Mouse (Mus musculus) heart, postnatal 0 days (tissue): ENCODE measurements around the gene Trmt1.

Source experiments
- CTCF ChIP-seq: IDR thresholded peaks from 2 replicates; pipeline ENCODE4 v1.5.1; 2016; ENCODE audit warnings: antibody characterized with exemption, control low read depth, low read depth
- EP300 ChIP-seq: IDR thresholded peaks from 2 replicates; pipeline ENCODE4 v1.6.1; 2016; ENCODE audit warnings: antibody characterized with exemption, low read depth

DNA sequence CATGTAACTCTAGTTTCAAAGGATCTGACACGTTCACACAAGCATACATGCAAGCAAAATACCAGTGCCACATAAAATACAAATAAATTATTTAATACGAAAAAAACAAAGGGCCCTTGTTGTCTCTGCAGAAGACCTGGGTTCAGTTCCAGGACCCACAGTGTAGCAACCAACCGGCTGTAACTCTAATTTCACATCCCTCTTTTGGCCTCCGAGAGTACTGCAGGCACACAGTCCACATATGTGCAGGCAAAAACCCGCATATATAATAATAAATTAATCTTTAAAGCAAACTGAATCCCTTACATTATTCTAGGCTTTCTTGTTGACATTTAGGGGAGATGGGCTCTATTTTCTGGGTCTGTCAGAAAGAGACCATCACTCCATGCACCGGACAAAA is 39.3 kb upstream of the Trmt1 start:
- TF ChIP-seq EP300 (no peak), CTCF (no peak)
